ENCODE assay signal across 24 mouse cellular contexts in genomic region chr7:47001900-47002275, GRCm38 (mm10). TPM values are rescaled to one million over a fixed set of nuclear protein-coding genes. Genes with fewer than 3 reads are reported as not detected.
A peak's percentile ranks its signal among the peaks of the same experiment; 100 is the strongest.
DNase-seq lines count a peak whose midpoint lies in the region; ATAC-seq and TF ChIP-seq lines count a peak whose summit lies in the region.
"Had no signal": no experiment of that assay in that cellular context is flagged by ENCODE, and none has a peak within 500 bp of the region (broad histone marks: within the 10 kb centered on the region; RNA-seq: fewer than 3 reads in every experiment).

No protein-coding gene starts in this region.

- DNase-seq in heart, adult 18-20 months, result no peak
- no peak for DNase-seq in limb, embryonic 10.5 days (ENCODE audit: low spot score)
- DNase-seq in forebrain, postnatal 0 days, result no peak
- no peak for DNase-seq in liver, postnatal 0 days
- DNase-seq: adrenal gland, postnatal 36 days; cerebellum, adult 2 months; gastrocnemius, postnatal 10 days; heart, postnatal 4 days; left cerebral cortex, postnatal 4 days had no signal

- no peaks in the 10 kb centered on the region for H3K9me3 ChIP-seq in heart, embryonic 12.5 days (replicated peaks)
- H3K9me3 ChIP-seq in limb, embryonic 13.5 days, result no peaks in the 10 kb centered on the region
- H3K9me3 ChIP-seq in limb, embryonic 10.5 days (replicated peaks), result no peaks in the 10 kb centered on the region
- H3K9me3 ChIP-seq in forebrain, postnatal 0 days (ENCODE audit: low read length), result no peaks in the 10 kb centered on the region
- no peaks in the 10 kb centered on the region for H3K9me3 ChIP-seq in liver, postnatal 0 days (ENCODE audit: low read length)

- no peak overlapping the region for H3K4me2 ChIP-seq in heart, embryonic 12.5 days
- no peak overlapping the region for H3K4me2 ChIP-seq in limb, embryonic 13.5 days (replicated peaks)
- H3K4me2 ChIP-seq in forebrain, postnatal 0 days (ENCODE audit: low read depth), result no peak overlapping the region
- no peak overlapping the region for H3K4me2 ChIP-seq in liver, postnatal 0 days (ENCODE audit: low read depth, low read length)

- peaks cover 27% of the 10 kb centered on the region for H3K36me3 ChIP-seq in heart, embryonic 12.5 days
- H3K36me3 ChIP-seq in limb, embryonic 13.5 days, result peaks cover 28% of the 10 kb centered on the region
- H3K36me3 ChIP-seq in limb, embryonic 10.5 days, result peaks cover 28% of the 10 kb centered on the region
- peaks cover 23% of the 10 kb centered on the region for H3K36me3 ChIP-seq in forebrain, postnatal 0 days (ENCODE audit: insufficient read depth)
- H3K36me3 ChIP-seq in liver, postnatal 0 days (replicated peaks; ENCODE audit: insufficient read depth, low read length), result peaks cover 21% of the 10 kb centered on the region

- H3K27me3 ChIP-seq in heart, embryonic 12.5 days (replicated peaks), result no peaks in the 10 kb centered on the region
- no peaks in the 10 kb centered on the region for H3K27me3 ChIP-seq in limb, embryonic 13.5 days
- no peaks in the 10 kb centered on the region for H3K27me3 ChIP-seq in limb, embryonic 10.5 days (ENCODE audit: low read depth, poor library complexity, severe bottlenecking)
- no peaks in the 10 kb centered on the region for H3K27me3 ChIP-seq in forebrain, postnatal 0 days (ENCODE audit: insufficient read depth, low read length)
- H3K27me3 ChIP-seq in liver, postnatal 0 days (ENCODE audit: insufficient read depth, low read length), result no peaks in the 10 kb centered on the region
- H3K27me3 ChIP-seq: Patski had no signal

- peak overlapping the region; percentile 51; the same call in 1 of the 2 replicates for H3K9ac ChIP-seq in heart, embryonic 12.5 days
- H3K9ac ChIP-seq in limb, embryonic 13.5 days, result no peak overlapping the region
- H3K9ac ChIP-seq in forebrain, postnatal 0 days, result no peak overlapping the region
- no peak overlapping the region for H3K9ac ChIP-seq in liver, postnatal 0 days (replicated peaks)
- H3K9ac ChIP-seq: liver, embryonic 14.5 days had no signal

- 66% methylated on average over 4 of the region's 4 CpGs for WGBS in heart, embryonic 12.5 days
- 73% methylated on average over 4 of the region's 4 CpGs for WGBS in limb, embryonic 13.5 days
- 75% methylated on average over 4 of the region's 4 CpGs for WGBS in limb, embryonic 10.5 days
- 48% methylated on average over 4 of the region's 4 CpGs for WGBS in forebrain, postnatal 0 days
- WGBS in liver, postnatal 0 days (ENCODE audit: insufficient replicate concordance), result 73% methylated on average over 4 of the region's 4 CpGs

- no peak for ATAC-seq in heart, embryonic 12.5 days (ENCODE audit: insufficient number of reproducible peaks, low FRiP score)
- no peak for ATAC-seq in limb, embryonic 13.5 days (ENCODE audit: low FRiP score, low read depth)
- ATAC-seq in forebrain, postnatal 0 days, result no peak
- no peak for ATAC-seq in megakaryocyte progenitor cell, adult 5-6 weeks (replicated peaks; ENCODE audit: poor library complexity)
- ATAC-seq in liver, postnatal 0 days, result no peak
- ATAC-seq: activated CD4-positive, CD25-positive, alpha-beta regulatory T cell, adult 4 months; inflammation-experienced regulatory T-cells, adult 6 months; lung, postnatal 0 days; midbrain, embryonic 16.5 days; Patski had no signal

- peaks cover 63% of the 10 kb centered on the region for H3K4me1 ChIP-seq in heart, embryonic 12.5 days (replicated peaks)
- peaks cover 54% of the 10 kb centered on the region for H3K4me1 ChIP-seq in limb, embryonic 13.5 days
- H3K4me1 ChIP-seq in limb, embryonic 10.5 days, result peaks cover 17% of the 10 kb centered on the region
- peaks cover 10% of the 10 kb centered on the region; the same call in 1 of the 2 replicates for H3K4me1 ChIP-seq in forebrain, postnatal 0 days (ENCODE audit: insufficient read depth)
- H3K4me1 ChIP-seq in liver, postnatal 0 days (ENCODE audit: insufficient read depth), result peaks cover 38% of the 10 kb centered on the region

- H3K27ac ChIP-seq in heart, embryonic 12.5 days (ENCODE audit: poor library complexity, severe bottlenecking), result no peak overlapping the region
- H3K27ac ChIP-seq in limb, embryonic 13.5 days, result 0 out of 2 replicates have a peak overlapping the region, but pooled peaks have one; percentile 11
- no peak overlapping the region for H3K27ac ChIP-seq in limb, embryonic 10.5 days
- H3K27ac ChIP-seq in forebrain, postnatal 0 days (ENCODE audit: low read depth, low read length), result 0 out of 2 replicates have a peak overlapping the region, but pooled peaks have one; percentile 15
- H3K27ac ChIP-seq in liver, postnatal 0 days (ENCODE audit: low read depth), result no peak overlapping the region
- H3K27ac ChIP-seq: liver, embryonic 14.5 days had no signal

- TF ChIP-seq CTCF in forebrain, postnatal 0 days (IDR thresholded peaks at IDR 0.05; ENCODE audit: low read depth), result no peak
- no peak for TF ChIP-seq CTCF in liver, postnatal 0 days (IDR thresholded peaks at IDR 0.05; ENCODE audit: low read depth)

- H3K4me3 ChIP-seq in heart, embryonic 12.5 days, result no peak overlapping the region
- H3K4me3 ChIP-seq in limb, embryonic 13.5 days, result no peak overlapping the region
- no peak overlapping the region for H3K4me3 ChIP-seq in limb, embryonic 10.5 days
- no peak overlapping the region for H3K4me3 ChIP-seq in forebrain, postnatal 0 days (ENCODE audit: low read depth, low read length)
- H3K4me3 ChIP-seq in liver, postnatal 0 days (ENCODE audit: low read depth, low read length), result no peak overlapping the region
- H3K4me3 ChIP-seq: layer of hippocampus, adult 2 months had no signal

- no peak for TF ChIP-seq EP300 in liver, postnatal 0 days (IDR thresholded peaks at IDR 0.05; ENCODE audit: low read depth)

RNA-seq across cellular contexts. Expression of gene Spty2d1, which starts 6.3 kb away (rescaled TPM):
- polyA plus RNA-seq in heart, embryonic 12.5 days (2016; fragmentation: Nextera tagmentation; extraction: Ambion mirVana), result 19.4 and 19.8 TPM in 2 replicates
- 1 to 10 TPM; 7.4 to 7.7 TPM for total RNA-seq in heart, adult 18-20 months (2021)
- 20.3 and 21.8 TPM in 2 replicates for polyA plus RNA-seq in limb, embryonic 13.5 days (2015; fragmentation: Nextera tagmentation; extraction: Ambion mirVana)
- polyA plus RNA-seq in limb, embryonic 10.5 days (2016; fragmentation: Nextera tagmentation; extraction: Ambion mirVana), result 11.2 and 11.9 TPM in 2 replicates
- 9.5 and 10.9 TPM in 2 replicates for total RNA-seq in forebrain, postnatal 0 days (2014; rRNA removed)
- polyA plus RNA-seq in forebrain, postnatal 0 days (2015; fragmentation: Nextera tagmentation; extraction: Ambion mirVana), result 3.7 and 5.0 TPM in 2 replicates
- total RNA-seq in megakaryocyte progenitor cell, adult 5-6 weeks (2015), result 30.4 and 34.9 TPM in 2 replicates
- 25.4 and 30.7 TPM in 2 replicates for total RNA-seq in megakaryocyte progenitor cell, adult 5-6 weeks (2017)
- 6.0 and 6.4 TPM in 2 replicates for polyA plus RNA-seq in liver, postnatal 0 days (2015; fragmentation: Nextera tagmentation; extraction: Ambion mirVana)

RNA-seq across cellular contexts. Expression of gene Gm9999, which starts 18.5 kb away (rescaled TPM):
- not detected in 2 replicates for polyA plus RNA-seq in heart, embryonic 12.5 days (2016; fragmentation: Nextera tagmentation; extraction: Ambion mirVana)
- total RNA-seq in heart, adult 18-20 months (2021), result not detected
- polyA plus RNA-seq in limb, embryonic 13.5 days (2015; fragmentation: Nextera tagmentation; extraction: Ambion mirVana), result not detected in 2 replicates
- polyA plus RNA-seq in limb, embryonic 10.5 days (2016; fragmentation: Nextera tagmentation; extraction: Ambion mirVana), result not detected in 2 replicates
- total RNA-seq in forebrain, postnatal 0 days (2014; rRNA removed), result not detected in 2 replicates
- polyA plus RNA-seq in forebrain, postnatal 0 days (2015; fragmentation: Nextera tagmentation; extraction: Ambion mirVana), result not detected in 2 replicates
- not detected in 2 replicates for total RNA-seq in megakaryocyte progenitor cell, adult 5-6 weeks (2015)
- total RNA-seq in megakaryocyte progenitor cell, adult 5-6 weeks (2017), result not detected in 2 replicates
- polyA plus RNA-seq in liver, postnatal 0 days (2015; fragmentation: Nextera tagmentation; extraction: Ambion mirVana), result not detected in 2 replicates
- total RNA-seq: adrenal gland, postnatal 36 days; gastrocnemius, postnatal 10 days; heart, adult 8-10 months; heart, postnatal 4 days; layer of hippocampus, adult 2 months; left cerebral cortex, adult 18-20 months; left cerebral cortex, postnatal 4 days had no signal
- polyA plus RNA-seq: activated CD4-positive, CD25-positive, alpha-beta regulatory T cell, adult 4 months; C2C12; cerebellum, adult 2 months; embryonic facial prominence, embryonic 11.5 days; inflammation-experienced regulatory T-cells, adult 6 months; kidney, embryonic 16.5 days; liver, embryonic 14.5 days; lung, postnatal 0 days; midbrain, embryonic 16.5 days; Patski had no signal

RNA-seq across cellular contexts. Expression of gene Uevld, which starts 43.6 kb away (rescaled TPM):
- polyA plus RNA-seq in heart, embryonic 12.5 days (2016; fragmentation: Nextera tagmentation; extraction: Ambion mirVana), result 10.0 TPM in 2 replicates
- total RNA-seq in heart, adult 18-20 months (2021), result 10 to 100 TPM; 11.1 to 13.5 TPM
- 10.3 and 10.8 TPM in 2 replicates for polyA plus RNA-seq in limb, embryonic 13.5 days (2015; fragmentation: Nextera tagmentation; extraction: Ambion mirVana)
- 11.7 and 12.1 TPM in 2 replicates for polyA plus RNA-seq in limb, embryonic 10.5 days (2016; fragmentation: Nextera tagmentation; extraction: Ambion mirVana)
- total RNA-seq in forebrain, postnatal 0 days (2014; rRNA removed), result 9.2 and 12.0 TPM in 2 replicates
- polyA plus RNA-seq in forebrain, postnatal 0 days (2015; fragmentation: Nextera tagmentation; extraction: Ambion mirVana), result 3.2 and 4.6 TPM in 2 replicates
- total RNA-seq in megakaryocyte progenitor cell, adult 5-6 weeks (2015), result 15.5 and 19.6 TPM in 2 replicates
- 11.1 and 11.9 TPM in 2 replicates for total RNA-seq in megakaryocyte progenitor cell, adult 5-6 weeks (2017)
- polyA plus RNA-seq in liver, postnatal 0 days (2015; fragmentation: Nextera tagmentation; extraction: Ambion mirVana), result 2.6 and 3.2 TPM in 2 replicates

RNA-seq across cellular contexts. Expression of gene Tmem86a, which starts 48.5 kb away (rescaled TPM):
- 19.2 and 22.0 TPM in 2 replicates for polyA plus RNA-seq in heart, embryonic 12.5 days (2016; fragmentation: Nextera tagmentation; extraction: Ambion mirVana)
- 10 to 100 TPM; 19.7 to 20.8 TPM for total RNA-seq in heart, adult 18-20 months (2021)
- polyA plus RNA-seq in limb, embryonic 13.5 days (2015; fragmentation: Nextera tagmentation; extraction: Ambion mirVana), result 28.9 and 29.3 TPM in 2 replicates
- polyA plus RNA-seq in limb, embryonic 10.5 days (2016; fragmentation: Nextera tagmentation; extraction: Ambion mirVana), result 8.3 and 11.8 TPM in 2 replicates
- total RNA-seq in forebrain, postnatal 0 days (2014; rRNA removed), result 9.5 and 12.0 TPM in 2 replicates
- 32.9 and 37.3 TPM in 2 replicates for polyA plus RNA-seq in forebrain, postnatal 0 days (2015; fragmentation: Nextera tagmentation; extraction: Ambion mirVana)
- total RNA-seq in megakaryocyte progenitor cell, adult 5-6 weeks (2015), result 2.3 and 4.0 TPM in 2 replicates
- total RNA-seq in megakaryocyte progenitor cell, adult 5-6 weeks (2017), result 1.4 and 2.2 TPM in 2 replicates
- 35.6 and 42.0 TPM in 2 replicates for polyA plus RNA-seq in liver, postnatal 0 days (2015; fragmentation: Nextera tagmentation; extraction: Ambion mirVana)

Comparison
In these comparisons a context has a peak if more than half of its experiments do, and no peak if none do; other contexts are left out.
1. H3K27ac ChIP-seq: peak in limb, embryonic 13.5 days (single experiment) and forebrain, postnatal 0 days (single experiment); none in heart, embryonic 12.5 days (single experiment), limb, embryonic 10.5 days (single experiment) and liver, postnatal 0 days (single experiment).